In the genomic region with DNA sequence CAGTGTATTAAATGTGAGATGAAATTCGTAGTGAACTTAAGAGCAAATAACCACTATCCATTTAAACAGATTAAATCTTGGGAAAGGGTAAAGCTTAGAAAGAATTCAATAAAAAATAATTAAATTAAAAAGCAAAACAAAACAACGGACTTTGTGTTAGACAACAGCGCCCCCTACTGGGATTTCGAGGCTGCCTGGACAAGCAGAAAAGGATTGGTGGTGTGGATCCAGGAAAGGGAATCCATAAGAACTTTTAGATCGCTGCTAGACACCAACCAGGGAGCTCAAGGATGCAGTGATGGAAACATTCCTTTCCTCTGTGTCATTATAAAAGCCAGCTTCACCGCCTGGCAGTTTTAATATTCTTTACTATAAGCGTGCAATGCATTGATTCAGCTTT, we compare ENCODE assay signal across 8 mouse cellular contexts. TPM values are rescaled to one million over a fixed set of nuclear protein-coding genes. Genes with fewer than 3 reads are reported as not detected.
A peak's percentile ranks its signal among the peaks of the same experiment; 100 is the strongest.
DNase-seq lines count a peak whose midpoint lies in the region; ATAC-seq lines count a peak whose summit lies in the region.

No protein-coding gene starts in this region.

- peak; percentile 78 for DNase-seq in 3T3-L1 (ENCODE audit: low read depth, low spot score)
- peak; percentile 50 for DNase-seq in CD4-positive helper T cell, adult 2 months (ENCODE audit: low read depth, low spot score)
- peak; percentile 77 for DNase-seq in brain, adult 2 months (ENCODE audit: low read depth, low spot score)
- peak; percentile 21 for DNase-seq in large intestine, adult 2 months (ENCODE audit: low read depth, low spot score)
- DNase-seq in lung, postnatal 10 days = peak; percentile 76
- DNase-seq in spleen, postnatal 10 days (ENCODE audit: low spot score in 2 of 2) = peak; percentile 53 to 79

- peak; percentile 69; the same call in 1 of the 2 replicates for ATAC-seq in frontal cortex, adult (ENCODE audit: low TSS enrichment)
- no peak for ATAC-seq in granulocyte monocyte progenitor cell, adult 5-6 weeks (replicated peaks; ENCODE audit: poor library complexity, severe bottlenecking)

- 4% methylated on average over 7 of the region's 7 CpGs for WGBS in large intestine, adult 2 months

RNA-seq across cellular contexts. Expression of gene Exoc5, which starts 51.9 kb away (rescaled TPM):
- 5.5 and 8.2 TPM in 2 replicates for polyA plus RNA-seq in large intestine, adult 2 months (2012; rRNA removed)
- total RNA-seq in granulocyte monocyte progenitor cell, adult 5-6 weeks (2014; fragmentation: Nextera tagmentation) = 31.2 and 32.0 TPM in 2 replicates
- total RNA-seq in granulocyte monocyte progenitor cell, adult 5-6 weeks (2017) = 70.6 and 79.0 TPM in 2 replicates

RNA-seq across cellular contexts. Expression of gene Ap5m1, which starts 52.5 kb away (rescaled TPM):
- polyA plus RNA-seq in large intestine, adult 2 months (2012; rRNA removed) = 10.4 and 12.3 TPM in 2 replicates
- total RNA-seq in granulocyte monocyte progenitor cell, adult 5-6 weeks (2014; fragmentation: Nextera tagmentation) = 21.7 and 35.0 TPM in 2 replicates
- total RNA-seq in granulocyte monocyte progenitor cell, adult 5-6 weeks (2017) = 15.9 and 19.4 TPM in 2 replicates

RNA-seq across cellular contexts. Expression of gene Naa30, which starts 53.6 kb away (rescaled TPM):
- polyA plus RNA-seq in large intestine, adult 2 months (2012; rRNA removed) = 4.9 and 5.2 TPM in 2 replicates
- total RNA-seq in granulocyte monocyte progenitor cell, adult 5-6 weeks (2014; fragmentation: Nextera tagmentation) = 16.8 and 20.4 TPM in 2 replicates
- 33.7 and 41.3 TPM in 2 replicates for total RNA-seq in granulocyte monocyte progenitor cell, adult 5-6 weeks (2017)

Comparison
In these comparisons a context has a peak if more than half of its experiments do, and no peak if none do; other contexts are left out.
1. DNase-seq: peak in every context shown above with its lines; median percentile 78 in 3T3-L1; 77 in brain, adult 2 months; 76 in lung, postnatal 10 days; 66 in spleen, postnatal 10 days; 50 in CD4-positive helper T cell, adult 2 months; 21 in large intestine, adult 2 months.